Mouse (Mus musculus): ENCODE results near the gene Mtmr4. TPM values are rescaled to one million over a fixed set of nuclear protein-coding genes. Genes with fewer than 3 reads are reported as not detected.

The Mtmr4 gene
- polyA plus RNA-seq, 1 experiment from 2014 or later: 28.6 TPM

DNA sequence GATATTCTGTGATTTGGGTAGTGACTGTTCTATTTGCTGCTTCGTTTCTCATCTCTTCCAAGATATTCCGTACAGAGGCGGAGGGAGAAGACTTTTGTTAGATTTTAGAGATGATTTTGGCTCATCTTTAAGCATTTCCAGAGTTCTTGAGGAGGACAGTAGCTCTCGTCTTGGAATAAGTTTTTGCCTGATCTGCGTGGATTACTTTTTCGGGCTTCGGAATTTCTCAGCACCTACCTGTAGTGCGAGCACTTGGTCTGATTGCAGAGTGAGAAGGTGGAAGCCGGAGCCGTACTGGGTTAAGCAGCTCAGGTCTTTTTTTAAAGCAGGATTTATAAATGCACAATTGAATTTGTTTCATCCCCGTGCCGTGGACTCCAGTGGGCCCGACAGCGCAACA is 70.9 kb downstream of the Mtmr4 start:
- H3K4me2 ChIP-seq (ENCODE audit: low read depth, low read length): peak overlapping the region; percentile 51
- no peaks in the 10 kb centered on the region for H3K9me3 ChIP-seq (replicated peaks; ENCODE audit: control insufficient read depth, low read length)
- no peaks in the 10 kb centered on the region for H3K4me1 ChIP-seq (ENCODE audit: control insufficient read depth, insufficient read depth, low read length)
- WGBS: 10% methylated on average over 14 of the region's 14 CpGs
- no peaks in the 10 kb centered on the region for H3K27me3 ChIP-seq (ENCODE audit: control insufficient read depth, insufficient read depth, low read length)
- H3K27ac ChIP-seq (ENCODE audit: low read length): peak overlapping the region; percentile 69
- no peaks in the 10 kb centered on the region for H3K36me3 ChIP-seq (ENCODE audit: control insufficient read depth, insufficient read depth, low read length)
- peak overlapping the region; percentile 47 for H3K4me3 ChIP-seq (replicated peaks; ENCODE audit: low read length)
- peak overlapping the region; percentile 68 for H3K9ac ChIP-seq (ENCODE audit: low read length)
- ATAC-seq (ENCODE audit: insufficient read depth, low FRiP score): no peak

DNA sequence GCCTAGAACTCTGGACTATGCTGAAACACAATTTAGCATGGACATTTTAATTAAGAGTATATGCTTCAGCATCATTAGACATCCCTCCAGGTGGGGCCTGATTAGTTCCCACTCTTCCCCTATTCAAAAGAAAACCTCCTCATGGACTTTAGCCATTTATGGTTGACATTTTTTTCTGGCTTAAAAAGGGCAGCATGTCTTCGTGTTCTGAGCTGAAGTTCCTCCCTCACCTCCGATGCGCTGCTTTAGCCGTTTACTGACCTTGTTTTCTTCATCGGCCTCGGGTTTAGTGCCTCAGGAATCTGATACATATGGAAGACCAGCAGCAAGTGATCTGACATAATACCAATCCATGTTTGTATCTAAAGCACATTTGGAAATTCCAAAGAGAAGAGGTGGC is 72.0 kb downstream of the Mtmr4 start:
- peak overlapping the region; percentile 68 for H3K9ac ChIP-seq (ENCODE audit: low read length)

DNA sequence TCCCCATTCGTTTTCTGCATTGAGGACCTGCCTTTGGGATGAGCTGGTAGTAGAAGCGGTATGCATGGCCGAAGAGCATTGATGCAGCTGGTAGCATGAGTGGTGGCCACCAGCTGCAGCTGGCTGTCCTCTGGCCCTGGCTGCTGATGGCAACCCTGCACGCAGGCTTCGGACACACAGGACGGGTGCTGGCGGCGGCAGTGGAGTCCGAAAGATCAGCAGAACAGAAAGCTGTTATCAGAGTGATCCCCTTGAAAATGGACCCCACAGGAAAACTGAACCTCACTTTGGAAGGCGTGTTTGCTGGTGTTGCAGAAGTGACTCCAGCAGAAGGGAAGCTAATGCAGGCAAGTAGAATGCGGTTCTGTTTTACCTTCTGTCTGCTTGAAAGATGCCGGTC is 72.6 kb downstream of the Mtmr4 start:
- H3K9ac ChIP-seq (ENCODE audit: low read length): peak overlapping the region; percentile 68
- WGBS: 63% methylated on average over 12 of the region's 12 CpGs

More for the DNA sequence above, 72.0 kb downstream of the Mtmr4 start:
- Histone ChIP-seq H3K27me3 (ENCODE audit: control insufficient read depth, insufficient read depth, low read length) (no peaks in the 10 kb centered on the region), H3K4me3 (replicated peaks; ENCODE audit: low read length) (peak overlapping the region; percentile 47), H3K9me3 (replicated peaks; ENCODE audit: control insufficient read depth, low read length) (no peaks in the 10 kb centered on the region), H3K36me3 (ENCODE audit: control insufficient read depth, insufficient read depth, low read length) (no peaks in the 10 kb centered on the region), H3K27ac (ENCODE audit: low read length) (peak overlapping the region; percentile 13; the same call in 1 of the 2 replicates), H3K4me1 (ENCODE audit: control insufficient read depth, insufficient read depth, low read length) (no peaks in the 10 kb centered on the region), H3K4me2 (ENCODE audit: low read depth, low read length) (peak overlapping the region; percentile 51)
- WGBS: 55% methylated on average over 6 of the region's 6 CpGs
- ATAC-seq (ENCODE audit: insufficient read depth, low FRiP score): no peak

DNA sequence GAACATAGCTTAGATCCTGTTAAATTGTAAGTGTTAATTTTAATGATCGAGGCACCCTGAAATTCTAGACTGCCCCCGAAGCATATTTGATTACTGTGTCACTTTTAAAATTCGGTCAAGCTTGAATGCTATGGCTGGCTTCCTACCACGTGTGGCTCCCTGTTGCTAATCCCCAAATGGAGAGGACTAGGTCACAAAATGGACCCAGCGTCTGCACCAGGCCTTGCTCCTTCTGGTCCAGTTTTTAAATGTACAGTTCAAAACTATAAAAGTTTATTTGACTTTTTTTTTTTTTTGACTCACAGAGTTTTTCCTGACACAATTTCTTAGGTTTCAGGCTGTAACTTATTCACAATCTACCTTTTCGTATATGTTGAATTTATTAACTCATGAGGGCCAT is 73.3 kb downstream of the Mtmr4 start:
- 62% methylated on average over 6 of the region's 6 CpGs for WGBS
- H3K4me2 ChIP-seq (ENCODE audit: low read depth, low read length): peak overlapping the region; percentile 13; the same call in 1 of the 2 replicates
- H3K27ac ChIP-seq (ENCODE audit: low read length): no peak overlapping the region
- no peaks in the 10 kb centered on the region for H3K9me3 ChIP-seq (replicated peaks; ENCODE audit: control insufficient read depth, low read length)
- H3K4me1 ChIP-seq (ENCODE audit: control insufficient read depth, insufficient read depth, low read length): no peaks in the 10 kb centered on the region
- no peaks in the 10 kb centered on the region for H3K36me3 ChIP-seq (ENCODE audit: control insufficient read depth, insufficient read depth, low read length)
- ATAC-seq (ENCODE audit: insufficient read depth, low FRiP score): no peak
- H3K27me3 ChIP-seq (ENCODE audit: control insufficient read depth, insufficient read depth, low read length): no peaks in the 10 kb centered on the region
- H3K9ac ChIP-seq (ENCODE audit: low read length): peak overlapping the region; percentile 55; the same call in 1 of the 2 replicates
- peak overlapping the region; percentile 34 for H3K4me3 ChIP-seq (replicated peaks; ENCODE audit: low read length)

More for the DNA sequence above, 72.6 kb downstream of the Mtmr4 start:
- Histone ChIP-seq H3K27me3 (ENCODE audit: control insufficient read depth, insufficient read depth, low read length) (no peaks in the 10 kb centered on the region), H3K36me3 (ENCODE audit: control insufficient read depth, insufficient read depth, low read length) (no peaks in the 10 kb centered on the region), H3K27ac (ENCODE audit: low read length) (peak overlapping the region; percentile 13; the same call in 1 of the 2 replicates), H3K4me1 (ENCODE audit: control insufficient read depth, insufficient read depth, low read length) (no peaks in the 10 kb centered on the region), H3K4me3 (replicated peaks; ENCODE audit: low read length) (peak overlapping the region; percentile 47), H3K9me3 (replicated peaks; ENCODE audit: control insufficient read depth, low read length) (no peaks in the 10 kb centered on the region), H3K4me2 (ENCODE audit: low read depth, low read length) (peak overlapping the region; percentile 51)
- no peak for ATAC-seq (ENCODE audit: insufficient read depth, low FRiP score)

DNA sequence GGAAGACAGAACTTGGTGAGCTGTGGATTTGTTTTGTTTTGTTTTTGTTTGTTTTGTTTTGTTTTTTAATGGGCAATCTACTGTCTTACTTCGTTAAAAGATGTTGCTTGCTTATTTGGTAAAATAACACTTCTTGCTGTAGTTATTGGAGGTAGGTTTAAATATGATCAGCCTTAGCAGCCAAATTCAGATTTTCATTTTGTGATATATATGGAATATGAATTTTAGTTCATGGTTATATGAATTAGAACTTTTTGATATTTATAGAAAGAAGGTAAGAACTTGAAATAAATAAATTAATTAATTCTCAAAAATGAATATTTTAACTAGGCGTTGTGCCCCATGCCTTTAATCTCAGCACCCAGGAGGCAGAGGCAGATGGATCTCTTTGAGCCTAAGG is 73.7 kb downstream of the Mtmr4 start:
- H3K9ac ChIP-seq (ENCODE audit: low read length): peak overlapping the region; percentile 55

More for the DNA sequence above, 73.7 kb downstream of the Mtmr4 start:
- no peak for ATAC-seq (ENCODE audit: insufficient read depth, low FRiP score)
- Histone ChIP-seq H3K9me3 (replicated peaks; ENCODE audit: control insufficient read depth, low read length) (no peaks in the 10 kb centered on the region), H3K27me3 (ENCODE audit: control insufficient read depth, insufficient read depth, low read length) (no peaks in the 10 kb centered on the region), H3K4me3 (replicated peaks; ENCODE audit: low read length) (peak overlapping the region; percentile 34), H3K4me1 (ENCODE audit: control insufficient read depth, insufficient read depth, low read length) (no peaks in the 10 kb centered on the region), H3K4me2 (ENCODE audit: low read depth, low read length) (peak overlapping the region; percentile 32), H3K36me3 (ENCODE audit: control insufficient read depth, insufficient read depth, low read length) (no peaks in the 10 kb centered on the region), H3K27ac (ENCODE audit: low read length) (no peak overlapping the region)
- whole genome bisulfite sequencing: 58% methylated on average over 2 of the region's 2 CpGs

Other genes with a start within 250 kb of the Mtmr4 start
- gene Ppm1e, start 233.1 kb upstream of the Mtmr4 start, polyA plus RNA-seq (2015; fragmentation: Nextera tagmentation; extraction: Ambion mirVana): 1.5 and 1.9 TPM in 2 replicates
- gene Rad51c, start 187.2 kb upstream of the Mtmr4 start, polyA plus RNA-seq (2015; fragmentation: Nextera tagmentation; extraction: Ambion mirVana): 6.3 and 7.1 TPM in 2 replicates
- 0.36 and 1.0 TPM in 2 replicates for gene Tex14, start 187.1 kb upstream of the Mtmr4 start, polyA plus RNA-seq (2015; fragmentation: Nextera tagmentation; extraction: Ambion mirVana)
- gene Gm11492, start 25.5 kb upstream of the Mtmr4 start, polyA plus RNA-seq (2015; fragmentation: Nextera tagmentation; extraction: Ambion mirVana): not detected in 2 replicates
- 25.1 and 26.7 TPM in 2 replicates for gene Sept4, start 23.3 kb upstream of the Mtmr4 start, polyA plus RNA-seq (2015; fragmentation: Nextera tagmentation; extraction: Ambion mirVana)
- 0.10 and 0.14 TPM in 2 replicates for gene Hsf5, start 25.0 kb downstream of the Mtmr4 start, polyA plus RNA-seq (2015; fragmentation: Nextera tagmentation; extraction: Ambion mirVana)
- gene Rnf43, start 70.6 kb downstream of the Mtmr4 start, polyA plus RNA-seq (2015; fragmentation: Nextera tagmentation; extraction: Ambion mirVana): 14.7 and 16.9 TPM in 2 replicates
- gene Supt4a, start 145.4 kb downstream of the Mtmr4 start, polyA plus RNA-seq (2015; fragmentation: Nextera tagmentation; extraction: Ambion mirVana): 116 and 119 TPM in 2 replicates
- 1.5 and 1.7 TPM in 2 replicates for gene Tspoap1, start 168.4 kb downstream of the Mtmr4 start, polyA plus RNA-seq (2015; fragmentation: Nextera tagmentation; extraction: Ambion mirVana)
- gene Mpo, start 201.4 kb downstream of the Mtmr4 start, polyA plus RNA-seq (2015; fragmentation: Nextera tagmentation; extraction: Ambion mirVana): 17.4 and 19.0 TPM in 2 replicates
- 0.25 and 0.41 TPM in 2 replicates for gene Lpo, start 236.1 kb downstream of the Mtmr4 start, polyA plus RNA-seq (2015; fragmentation: Nextera tagmentation; extraction: Ambion mirVana)

Measured in stomach, embryonic 16.5 days (tissue).